Mouse (Mus musculus) MEL (cell line): ENCODE results near the gene Ctnnd2.

Experiments used
- BHLHE40 ChIP-seq: IDR thresholded peaks from 2 replicates; pipeline ENCODE4 v1.6.1; 2012; ENCODE audit warnings: low read depth, mild to moderate bottlenecking, inconsistent platforms, low read length, improper control_type of control experiment, borderline replicate concordance
- CTCF ChIP-seq, 3 experiments: IDR thresholded peaks in 2 of 3; conservative IDR thresholded peaks in 1 of 3; 2 replicates each; pipeline ENCODE4 v1.5.1; 2011 to 2012; ENCODE audit warnings: low read length in 3 of 3, low read depth in 2 of 3, mild to moderate bottlenecking in 2 of 3, improper control_type of control experiment in 1 of 3, inconsistent platforms in 1 of 3, mixed read lengths in 1 of 3, moderate library complexity in 1 of 3; ENCODE audit not compliant: control insufficient read depth in 1 of 3, insufficient read depth in 1 of 3, poor library complexity in 1 of 3, severe bottlenecking in 1 of 3
- GATA1 ChIP-seq: IDR thresholded peaks from 2 replicates; pipeline ENCODE4 v1.6.1; 2011; ENCODE audit warnings: low read depth, low read length, improper control_type of control experiment
- KAT2A ChIP-seq: conservative IDR thresholded peaks from 2 replicates; pipeline ENCODE4 v1.6.1; 2012; ENCODE audit warnings: low read depth, low read length, improper control_type of control experiment, inconsistent platforms
- MAZ ChIP-seq: IDR thresholded peaks from 2 replicates; pipeline ENCODE4 v1.6.1; 2012; ENCODE audit warnings: low read depth, mild to moderate bottlenecking, inconsistent platforms, low read length, improper control_type of control experiment
- MYB ChIP-seq: IDR thresholded peaks from 2 replicates; pipeline ENCODE4 v1.6.1; 2011; ENCODE audit warnings: mild to moderate bottlenecking, low read depth, low read length, improper control_type of control experiment
- POLR2A ChIP-seq, 2 experiments: IDR thresholded peaks; 2 replicates each; pipeline ENCODE4 v1.6.1; 2011 to 2012; ENCODE audit warnings: low read length in 2 of 2, mild to moderate bottlenecking in 2 of 2, control low read depth in 1 of 2, improper control_type of control experiment in 1 of 2, low read depth in 1 of 2, moderate library complexity in 1 of 2; ENCODE audit not compliant: control insufficient read depth in 1 of 2, insufficient read depth in 1 of 2, poor library complexity in 1 of 2
- SIN3A ChIP-seq: IDR thresholded peaks from 2 replicates; pipeline ENCODE4 v1.6.1; 2012; ENCODE audit warnings: low read length, improper control_type of control experiment, inconsistent platforms
- ZMIZ1 ChIP-seq: IDR thresholded peaks from 2 replicates; pipeline ENCODE4 v1.6.1; 2012; ENCODE audit warnings: low read depth, mild to moderate bottlenecking, inconsistent platforms, low read length, improper control_type of control experiment, moderate library complexity

GRCm38 (mm10) chr15:30271141-30271572, 98.8 kb downstream of the Ctnnd2 start:
- TF ChIP-seq KAT2A (no peak), SIN3A (no peak), POLR2A (IDR thresholded peaks at IDR 0.05; ENCODE audit: control insufficient read depth in 1 of 2, insufficient read depth in 1 of 2, low read depth in 1 of 2, low read length in 2 of 2, poor library complexity in 1 of 2) (no peak), CTCF (IDR thresholded peaks at IDR 0.05 in 2 of 3, conservative IDR thresholded peaks at IDR 0.05 in 1 of 3; ENCODE audit: control insufficient read depth in 1 of 3, insufficient read depth in 1 of 3, low read depth in 2 of 3, low read length in 3 of 3, poor library complexity in 1 of 3, severe bottlenecking in 1 of 3) (no peak), ZMIZ1 (no peak), MAZ (no peak), GATA1 (no peak), MYB (no peak), BHLHE40 (no peak)
